Mouse (Mus musculus) hematopoietic stem cell, adult 5-6 weeks (primary cell): ENCODE results near the gene Irx2. TPM values are rescaled to one million over a fixed set of nuclear protein-coding genes. Genes with fewer than 3 reads are reported as not detected.

Experiments
- ATAC-seq, 2 experiments: fragments of 125-278 bp in 1 of 2; replicated peaks in 1 of 2; 2 replicates each; pipeline ENCODE4 v1.8.0; 2016 to 2017; ENCODE audit warnings: inconsistent platforms in 2 of 2, mild to moderate bottlenecking in 2 of 2, moderate number of reproducible peaks in 2 of 2, low read depth in 1 of 2, moderate TSS enrichment in 1 of 2; ENCODE audit not compliant: low FRiP score in 2 of 2, poor library complexity in 2 of 2, severe bottlenecking in 2 of 2, insufficient read depth in 1 of 2, low TSS enrichment in 1 of 2
- total RNA-seq: library from RNA; stranded (forward); fragments of 172-1452, 232-1000 nt; gene quantifications from 2 replicates; pipeline ENCODE4 v1.2.3, GENCODE M21; 2017

Gene Irx2
- total RNA-seq, 1 experiment from 2014 or later: not detected

DNA sequence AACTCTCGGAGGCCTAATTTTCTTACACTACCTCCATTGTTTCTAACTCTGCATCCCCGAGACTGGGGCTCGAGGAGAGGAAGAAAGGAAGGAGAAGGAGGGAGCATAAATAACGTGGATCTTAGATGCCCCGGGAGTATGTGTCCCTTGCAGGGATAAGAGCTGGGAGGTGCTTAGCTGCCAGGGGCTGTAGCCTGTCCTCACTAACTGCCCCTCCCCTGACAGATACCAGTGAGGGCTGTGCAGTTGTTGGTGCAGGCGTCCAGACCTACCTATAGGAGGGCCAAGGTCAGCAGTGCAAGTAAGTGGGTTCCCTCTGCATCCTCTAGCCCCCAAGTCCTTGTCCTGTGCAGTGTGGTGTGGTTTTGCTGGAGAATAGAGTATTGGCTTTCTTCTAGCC, 3.7 kb downstream of the Irx2 start:
- no peak for ATAC-seq

GRCm38 (mm10) chr13:72633097-72633496, 4.5 kb downstream of the Irx2 start:
- ATAC-seq: no peak

DNA sequence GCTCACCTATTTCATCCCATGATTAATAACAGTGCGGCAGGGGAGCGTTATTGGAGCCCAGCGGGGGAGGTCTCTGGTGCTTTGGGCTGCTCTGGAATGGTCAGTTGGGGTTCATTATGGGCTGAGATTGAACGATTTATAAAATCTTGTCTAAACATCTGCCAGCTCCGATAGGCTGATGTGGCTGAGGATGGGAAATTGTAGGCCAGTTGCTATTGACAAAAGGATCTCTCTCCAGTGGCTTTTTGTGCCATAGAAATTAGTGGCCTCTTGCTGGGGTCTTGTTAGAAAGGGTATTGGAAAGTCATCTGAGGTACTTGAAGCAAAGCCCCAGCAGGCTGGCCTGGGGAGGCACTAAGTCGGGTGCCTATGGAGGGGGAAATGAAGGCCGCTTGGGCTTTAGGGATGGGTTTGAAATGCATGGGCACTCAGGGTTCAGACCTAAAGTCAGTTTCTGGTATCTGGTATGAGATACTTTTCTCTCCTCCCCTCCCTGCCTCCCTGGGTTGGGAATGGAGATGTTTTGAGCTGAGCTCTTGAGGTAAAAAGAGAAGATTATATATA, 6.2 kb downstream of the Irx2 start:
- ATAC-seq: no peak

- no peak for ATAC-seq
Measured at GRCm38 (mm10) chr13:72636331-72636851, 7.8 kb downstream of the Irx2 start.

DNA sequence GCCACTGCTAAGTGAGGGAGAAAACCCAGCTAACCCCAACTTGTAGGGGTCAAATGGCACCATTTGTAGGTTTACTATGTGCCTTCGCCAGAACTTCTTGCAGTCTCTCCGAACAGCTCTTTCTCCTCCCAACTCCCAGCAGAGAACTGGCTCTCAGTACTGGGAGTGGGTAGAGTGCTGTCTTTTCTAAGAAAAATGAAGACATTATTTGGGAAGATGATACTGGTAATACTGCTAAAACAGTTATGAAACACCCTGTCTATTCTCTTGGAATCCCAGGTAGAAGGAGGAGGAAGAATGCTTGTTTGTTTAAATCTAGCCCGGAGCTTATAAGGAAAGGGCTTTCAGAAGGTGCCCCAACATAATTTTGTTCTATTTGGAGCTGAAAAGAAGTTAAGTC, 8.9 kb downstream of the Irx2 start:
- no peak for ATAC-seq

- ATAC-seq: no peak
Measured at GRCm38 (mm10) chr13:72638401-72639130, 9.9 kb downstream of the Irx2 start.

GRCm38 (mm10) chr13:72639441-72640130, 11.0 kb downstream of the Irx2 start:
- ATAC-seq: peak; percentile 66 to 67

GRCm38 (mm10) chr13:72640131-72640521, 11.5 kb downstream of the Irx2 start:
- 0 out of 4 replicates have a peak, but pooled peaks of 1 of the 2 experiments have one; percentile 8 for ATAC-seq

DNA sequence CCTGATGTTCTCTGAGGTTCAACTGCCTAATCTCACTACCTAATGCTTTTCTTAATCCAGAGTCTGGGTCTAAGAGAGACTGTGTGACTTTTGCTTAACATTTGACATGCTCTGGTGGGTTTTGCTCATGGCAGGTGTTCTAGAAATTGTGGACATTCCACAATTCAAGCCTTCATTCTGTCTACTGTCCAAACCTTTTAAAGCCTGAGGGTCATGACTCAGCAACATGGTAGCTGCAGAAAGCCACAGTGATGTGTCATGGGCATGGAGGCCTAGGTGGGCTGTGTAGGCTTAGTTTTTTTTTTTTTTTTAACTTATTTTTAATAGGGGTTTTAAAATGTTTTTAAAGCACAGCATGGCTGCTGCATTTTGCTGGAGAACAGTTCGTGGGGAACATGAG, 27.8 kb downstream of the Irx2 start:
- no peak for ATAC-seq

DNA sequence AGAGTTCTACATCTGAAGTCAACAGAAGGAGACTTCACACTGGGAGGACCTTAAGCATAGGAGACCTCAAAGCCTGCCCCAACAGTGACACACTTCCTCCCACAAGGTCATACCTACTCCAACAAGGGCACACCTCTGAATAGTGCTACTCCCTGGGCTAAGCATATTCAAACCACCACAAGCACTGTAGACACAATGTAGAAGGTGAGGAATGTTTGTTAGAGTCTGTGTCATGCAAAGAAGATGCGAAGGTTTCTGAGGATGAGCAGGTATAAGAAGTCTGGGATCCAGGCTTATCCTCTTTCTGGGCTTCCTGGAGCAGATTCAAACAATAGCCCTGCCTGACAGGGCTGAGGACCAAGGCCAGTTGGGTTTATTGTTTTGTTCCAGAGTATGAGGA, 47.2 kb downstream of the Irx2 start:
- ATAC-seq: no peak
